Mouse (Mus musculus) myocyte (in vitro differentiated cells): ENCODE measurements around the gene Polr3b.

ENCODE experiments used
- CEBPB ChIP-seq: IDR thresholded peaks from 2 replicates; pipeline ENCODE4 v1.6.1; 2011; ENCODE audit warnings: mild to moderate bottlenecking, moderate library complexity; ENCODE audit not compliant: poor library complexity, insufficient read depth, severe bottlenecking
- MYOD1 ChIP-seq, 3 experiments: IDR thresholded peaks; one replicate each; pipeline ENCODE4 v1.6.1; 2011; ENCODE audit warnings: control low read depth in 2 of 3, low read depth in 2 of 3, mild to moderate bottlenecking in 2 of 3, moderate library complexity in 1 of 3; ENCODE audit not compliant: insufficient read length in 2 of 3, control insufficient read depth in 1 of 3
- MYOG ChIP-seq, 3 experiments: IDR thresholded peaks; one replicate each; pipeline ENCODE4 v1.6.1; 2011; ENCODE audit warnings: control low read depth in 2 of 3, low read depth in 2 of 3, mild to moderate bottlenecking in 2 of 3; ENCODE audit not compliant: insufficient read length in 2 of 3, control insufficient read depth in 1 of 3, insufficient read depth in 1 of 3
- POLR2A ChIP-seq: IDR thresholded peaks from one replicate; pipeline ENCODE4 v1.6.1; 2011; ENCODE audit warnings: low read depth, mild to moderate bottlenecking, control low read depth, moderate library complexity; ENCODE audit not compliant: insufficient read length
- POLR2AphosphoS2 ChIP-seq: IDR thresholded peaks from one replicate; pipeline ENCODE4 v1.6.1; 2011; ENCODE audit warnings: low read depth, control low read depth; ENCODE audit not compliant: insufficient read length
- SRF ChIP-seq: IDR thresholded peaks from one replicate; pipeline ENCODE4 v1.6.1; 2011; ENCODE audit warnings: low read depth; ENCODE audit not compliant: control insufficient read depth, insufficient read length
- TCF12 ChIP-seq: IDR thresholded peaks from one replicate; pipeline ENCODE4 v1.6.1; 2011; ENCODE audit warnings: mild to moderate bottlenecking, control low read depth; ENCODE audit not compliant: poor library complexity, insufficient read depth, severe bottlenecking
- TCF3 ChIP-seq: IDR thresholded peaks from one replicate; pipeline ENCODE4 v1.6.1; 2011; ENCODE audit warnings: low read depth, control low read depth; ENCODE audit not compliant: insufficient read length

GRCm38 (mm10) chr10:84706543-84706942 lies 84.5 kb downstream of the Polr3b start:
- no peak for TF ChIP-seq POLR2A
- no peak for TF ChIP-seq SRF
- TF ChIP-seq TCF3, result no peak
- TF ChIP-seq MYOD1 (IDR thresholded peaks at IDR 0.05; ENCODE audit: control insufficient read depth in 1 of 3, insufficient read length in 2 of 3, low read depth in 2 of 3), result no peak
- TF ChIP-seq TCF12, result no peak
- no peak for TF ChIP-seq MYOG (IDR thresholded peaks at IDR 0.05; ENCODE audit: control insufficient read depth in 1 of 3, insufficient read depth in 1 of 3, insufficient read length in 2 of 3, low read depth in 2 of 3)
- no peak for TF ChIP-seq POLR2AphosphoS2
- TF ChIP-seq CEBPB, result no peak
